Mouse (Mus musculus): Measurements from ENCODE around the gene Mobp. TPM values are rescaled to one million over a fixed set of nuclear protein-coding genes. Genes with fewer than 3 reads are reported as not detected.

Mobp gene
- polyA plus RNA-seq, 1 experiment from 2014 or later, result not detected

DNA sequence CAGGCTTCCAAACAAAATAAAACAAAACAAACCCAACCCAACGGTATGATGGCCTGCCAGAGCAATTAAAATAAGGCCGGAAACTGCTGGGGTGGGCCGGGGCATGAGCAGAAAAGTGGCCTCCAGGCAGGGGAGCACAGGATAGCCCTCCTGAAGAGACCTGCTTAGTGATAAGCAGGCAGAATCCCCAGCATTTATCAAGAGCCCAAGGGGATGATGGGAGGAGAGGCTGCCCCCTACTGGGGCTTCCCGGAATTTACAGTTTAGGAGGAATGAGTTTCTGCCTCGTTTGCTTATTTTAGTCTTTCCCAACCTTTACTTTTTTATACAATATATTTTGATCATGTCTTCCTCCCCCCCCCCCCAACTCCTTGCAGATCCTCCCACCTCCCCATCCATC, 37.3 kb downstream of the Mobp start:
- H3K4me2 ChIP-seq, result no peak overlapping the region
- WGBS, result 82% methylated on average over 5 of the region's 5 CpGs
- no peak overlapping the region for H3K9ac ChIP-seq
- H3K4me3 ChIP-seq, result no peak overlapping the region
- peaks cover 9% of the 10 kb centered on the region; the same call in 1 of the 2 replicates for H3K27me3 ChIP-seq (replicated peaks)
- 0 out of 2 replicates have a peak, but pooled peaks cover 4% of the 10 kb centered on the region for H3K4me1 ChIP-seq
- no peak overlapping the region for H3K27ac ChIP-seq (replicated peaks)
- H3K9me3 ChIP-seq, result no peaks in the 10 kb centered on the region
- no peak for ATAC-seq (ENCODE audit: extremely low read depth, insufficient number of reproducible peaks, low FRiP score, low TSS enrichment)
- H3K36me3 ChIP-seq, result no peaks in the 10 kb centered on the region

DNA sequence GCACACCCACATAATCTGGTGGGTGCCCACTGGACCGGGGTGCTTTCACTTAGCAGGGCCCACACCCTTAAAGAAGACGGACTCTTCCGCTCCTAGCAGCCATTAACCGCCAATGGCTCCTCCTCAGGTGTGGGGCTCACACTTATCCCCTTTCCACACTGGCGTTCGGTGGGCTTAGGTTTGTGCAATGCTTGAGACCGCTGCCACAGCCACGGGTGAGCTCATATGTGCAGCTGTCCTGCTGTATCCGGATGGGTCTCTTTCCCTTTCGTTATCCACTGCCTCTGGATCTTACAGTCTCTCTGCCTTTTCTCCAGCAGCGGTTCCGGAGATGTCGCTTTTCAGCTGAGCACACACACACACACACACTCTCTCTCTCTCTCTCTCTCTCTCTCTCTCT, 41.4 kb downstream of the Mobp start:
- 38% methylated on average over 13 of the region's 13 CpGs for WGBS
- Histone ChIP-seq H3K9ac (peak overlapping the region; percentile 74), H3K27ac (replicated peaks) (no peak overlapping the region), H3K4me1 (0 out of 2 replicates have a peak, but pooled peaks cover 5% of the 10 kb centered on the region), H3K27me3 (replicated peaks) (peaks cover 16% of the 10 kb centered on the region), H3K36me3 (no peaks in the 10 kb centered on the region), H3K9me3 (no peaks in the 10 kb centered on the region), H3K4me2 (peak overlapping the region; percentile 69), H3K4me3 (peak overlapping the region; percentile 47)
- no peak for ATAC-seq (ENCODE audit: extremely low read depth, insufficient number of reproducible peaks, low FRiP score, low TSS enrichment)

GRCm38 (mm10) chr9:120191362-120192098, 42.0 kb downstream of the Mobp start:
- Histone ChIP-seq H3K9ac (peak overlapping the region; percentile 74), H3K27me3 (replicated peaks) (peaks cover 16% of the 10 kb centered on the region), H3K9me3 (no peaks in the 10 kb centered on the region), H3K4me1 (0 out of 2 replicates have a peak, but pooled peaks cover 5% of the 10 kb centered on the region), H3K4me2 (peak overlapping the region; percentile 69), H3K4me3 (peak overlapping the region; percentile 47), H3K36me3 (no peaks in the 10 kb centered on the region), H3K27ac (replicated peaks) (no peak overlapping the region)
- ATAC-seq (ENCODE audit: extremely low read depth, insufficient number of reproducible peaks, low FRiP score, low TSS enrichment), result peak; percentile 31; the same call in 1 of the 2 replicates
- WGBS, result 27% methylated on average over 21 of the region's 21 CpGs

DNA sequence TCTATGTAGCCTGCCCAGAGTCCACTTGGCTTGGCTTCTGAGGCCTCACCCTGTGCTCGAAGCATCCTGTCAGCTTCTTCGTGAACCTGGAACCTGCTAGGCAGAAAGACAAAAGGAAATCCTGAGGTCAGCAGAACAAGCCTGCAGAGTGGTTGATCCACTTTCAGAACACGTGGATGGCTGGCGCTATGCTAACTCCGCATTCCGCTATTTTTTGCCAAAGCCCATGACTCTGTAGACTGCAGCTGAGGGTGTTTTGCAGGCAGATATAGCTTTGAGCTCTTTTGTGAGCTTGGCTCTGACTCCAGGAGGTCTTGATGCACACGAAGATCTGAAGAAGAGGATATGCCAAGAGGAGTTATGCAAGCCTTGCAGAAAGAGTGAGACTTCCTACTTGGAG, 43.2 kb downstream of the Mobp start:
- WGBS, result 77% methylated on average over 7 of the region's 7 CpGs
- H3K9ac ChIP-seq, result no peak overlapping the region
- peaks cover 16% of the 10 kb centered on the region for H3K27me3 ChIP-seq (replicated peaks)
- H3K4me1 ChIP-seq, result 0 out of 2 replicates have a peak, but pooled peaks cover 5% of the 10 kb centered on the region
- no peaks in the 10 kb centered on the region for H3K9me3 ChIP-seq
- H3K4me2 ChIP-seq, result no peak overlapping the region
- ATAC-seq (ENCODE audit: extremely low read depth, insufficient number of reproducible peaks, low FRiP score, low TSS enrichment), result no peak
- H3K27ac ChIP-seq (replicated peaks), result no peak overlapping the region
- H3K36me3 ChIP-seq, result no peaks in the 10 kb centered on the region
- H3K4me3 ChIP-seq, result no peak overlapping the region

- no peak overlapping the region for H3K4me3 ChIP-seq
- no peaks in the 10 kb centered on the region; the same call in 1 of the 2 replicates for H3K27me3 ChIP-seq (replicated peaks)
- no peak overlapping the region for H3K4me2 ChIP-seq
- no peaks in the 10 kb centered on the region for H3K4me1 ChIP-seq
- H3K27ac ChIP-seq (replicated peaks), result no peak overlapping the region
- H3K9ac ChIP-seq, result no peak overlapping the region
- no peaks in the 10 kb centered on the region for H3K9me3 ChIP-seq
- ATAC-seq (ENCODE audit: extremely low read depth, insufficient number of reproducible peaks, low FRiP score, low TSS enrichment), result no peak
- WGBS, result 36% methylated on average over 4 of the region's 4 CpGs
- no peaks in the 10 kb centered on the region for H3K36me3 ChIP-seq
Measured at GRCm38 (mm10) chr9:120200873-120201272, 51.4 kb downstream of the Mobp start.

DNA sequence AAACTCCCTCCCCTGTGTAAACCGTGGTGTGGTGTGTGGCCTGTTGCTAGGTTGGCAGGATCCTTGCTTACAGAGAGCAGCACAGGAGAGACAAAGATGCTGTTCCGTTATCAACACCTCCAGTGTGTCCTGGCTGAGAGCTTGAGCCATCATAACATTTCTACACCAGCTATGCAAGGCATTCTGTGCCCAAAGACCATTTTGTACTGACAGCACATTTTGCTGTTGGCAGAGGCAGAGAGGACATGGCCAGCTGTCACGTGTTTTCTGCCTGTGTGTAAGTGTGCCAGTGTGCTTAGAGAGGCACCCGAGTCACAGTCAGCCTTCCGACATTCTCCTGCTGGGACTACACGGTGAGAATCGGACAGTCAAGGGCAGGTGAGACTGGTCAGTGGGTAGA, 52.2 kb downstream of the Mobp start:
- Histone ChIP-seq H3K9ac (no peak overlapping the region), H3K4me1 (no peaks in the 10 kb centered on the region), H3K4me3 (no peak overlapping the region), H3K4me2 (no peak overlapping the region), H3K27ac (replicated peaks) (no peak overlapping the region), H3K36me3 (no peaks in the 10 kb centered on the region), H3K9me3 (no peaks in the 10 kb centered on the region), H3K27me3 (replicated peaks) (no peaks in the 10 kb centered on the region; the same call in 1 of the 2 replicates)
- ATAC-seq (ENCODE audit: extremely low read depth, insufficient number of reproducible peaks, low FRiP score, low TSS enrichment), result no peak
- 68% methylated on average over 7 of the region's 7 CpGs for WGBS

- Histone ChIP-seq H3K36me3 (no peaks in the 10 kb centered on the region), H3K27me3 (replicated peaks) (no peaks in the 10 kb centered on the region; the same call in 1 of the 2 replicates)
- 19% methylated on average over 12 of the region's 12 CpGs for WGBS
Measured at GRCm38 (mm10) chr9:120202683-120203082, 53.2 kb downstream of the Mobp start.

GRCm38 (mm10) chr9:120203936-120204335, 54.4 kb downstream of the Mobp start:
- WGBS, result 77% methylated on average over 10 of the region's 10 CpGs
- ATAC-seq (ENCODE audit: extremely low read depth, insufficient number of reproducible peaks, low FRiP score, low TSS enrichment), result no peak
- Histone ChIP-seq H3K4me2 (no peak overlapping the region), H3K27me3 (replicated peaks) (no peaks in the 10 kb centered on the region; the same call in 1 of the 2 replicates), H3K4me3 (no peak overlapping the region), H3K27ac (replicated peaks) (no peak overlapping the region), H3K36me3 (no peaks in the 10 kb centered on the region), H3K9ac (no peak overlapping the region), H3K4me1 (no peaks in the 10 kb centered on the region), H3K9me3 (no peaks in the 10 kb centered on the region)

More at GRCm38 (mm10) chr9:120202683-120203082, 53.2 kb downstream of the Mobp start:
- ATAC-seq (ENCODE audit: extremely low read depth, insufficient number of reproducible peaks, low FRiP score, low TSS enrichment), result no peak
- no peak overlapping the region for H3K4me2 ChIP-seq
- H3K4me1 ChIP-seq, result no peaks in the 10 kb centered on the region
- H3K27ac ChIP-seq (replicated peaks), result no peak overlapping the region
- no peak overlapping the region for H3K9ac ChIP-seq
- no peaks in the 10 kb centered on the region for H3K9me3 ChIP-seq
- no peak overlapping the region for H3K4me3 ChIP-seq

GRCm38 (mm10) chr9:120206897-120207296, 57.4 kb downstream of the Mobp start:
- H3K9me3 ChIP-seq, result no peaks in the 10 kb centered on the region
- 71% methylated on average over 17 of the region's 17 CpGs for WGBS
- H3K9ac ChIP-seq, result no peak overlapping the region
- H3K27me3 ChIP-seq (replicated peaks), result no peaks in the 10 kb centered on the region; the same call in 1 of the 2 replicates
- H3K4me1 ChIP-seq, result peaks cover 7% of the 10 kb centered on the region
- H3K4me3 ChIP-seq, result no peak overlapping the region
- H3K27ac ChIP-seq (replicated peaks), result no peak overlapping the region
- H3K36me3 ChIP-seq, result no peaks in the 10 kb centered on the region
- H3K4me2 ChIP-seq, result no peak overlapping the region
- ATAC-seq (ENCODE audit: extremely low read depth, insufficient number of reproducible peaks, low FRiP score, low TSS enrichment), result no peak

DNA sequence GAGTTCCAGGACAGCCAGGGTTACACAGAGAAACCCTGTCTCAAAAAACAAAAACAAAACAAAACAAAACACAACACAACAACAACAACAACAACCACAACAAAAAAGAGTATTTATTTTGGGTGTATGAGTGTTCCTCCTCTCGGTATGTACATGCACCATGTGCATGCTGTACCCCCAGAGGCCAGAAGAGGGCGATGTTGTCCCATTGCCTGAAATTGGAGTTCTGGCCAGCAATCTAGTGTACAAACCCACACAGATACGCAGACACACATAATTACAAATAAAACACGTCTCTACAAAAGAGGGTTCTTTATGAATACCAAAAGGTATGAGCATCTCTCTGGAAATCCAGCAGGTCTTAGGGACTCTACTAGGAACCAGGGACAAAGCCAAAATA, 60.6 kb downstream of the Mobp start:
- 75% methylated on average over 4 of the region's 4 CpGs for WGBS
- no peaks in the 10 kb centered on the region for H3K36me3 ChIP-seq
- ATAC-seq (ENCODE audit: extremely low read depth, insufficient number of reproducible peaks, low FRiP score, low TSS enrichment), result no peak
- H3K9ac ChIP-seq, result no peak overlapping the region
- no peaks in the 10 kb centered on the region for H3K9me3 ChIP-seq
- H3K4me3 ChIP-seq, result no peak overlapping the region
- H3K4me1 ChIP-seq, result peaks cover 15% of the 10 kb centered on the region
- H3K27ac ChIP-seq (replicated peaks), result no peak overlapping the region
- H3K27me3 ChIP-seq (replicated peaks), result no peaks in the 10 kb centered on the region
- no peak overlapping the region for H3K4me2 ChIP-seq

GRCm38 (mm10) chr9:120210865-120211264, 61.4 kb downstream of the Mobp start:
- 42% methylated on average over 4 of the region's 4 CpGs for WGBS
- no peak for ATAC-seq (ENCODE audit: extremely low read depth, insufficient number of reproducible peaks, low FRiP score, low TSS enrichment)
- H3K4me3 ChIP-seq, result no peak overlapping the region

DNA sequence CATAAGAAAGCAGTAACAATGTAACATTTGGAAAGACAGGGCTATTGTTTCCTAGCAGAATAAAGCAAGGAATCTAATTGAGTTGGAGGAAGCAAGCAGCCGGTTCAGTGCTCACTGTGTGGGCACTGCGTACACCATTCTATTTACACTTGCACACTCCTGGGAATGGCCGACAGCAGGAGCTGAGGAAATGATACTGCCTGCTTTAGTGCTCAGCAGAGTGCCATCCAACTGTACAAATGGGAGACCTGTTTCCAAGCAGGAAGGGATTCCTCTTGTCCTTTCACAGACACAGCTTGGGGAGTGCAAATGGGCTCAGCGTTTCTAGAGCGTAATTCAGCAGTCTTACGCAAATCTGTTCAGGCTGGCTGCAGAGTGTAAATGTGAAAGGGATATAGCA, 63.4 kb downstream of the Mobp start:
- H3K4me3 ChIP-seq, result no peak overlapping the region
- H3K4me1 ChIP-seq, result peaks cover 22% of the 10 kb centered on the region
- ATAC-seq (ENCODE audit: extremely low read depth, insufficient number of reproducible peaks, low FRiP score, low TSS enrichment), result no peak
- H3K9ac ChIP-seq, result no peak overlapping the region
- no peak overlapping the region for H3K4me2 ChIP-seq
- H3K27me3 ChIP-seq (replicated peaks), result no peaks in the 10 kb centered on the region
- no peaks in the 10 kb centered on the region for H3K9me3 ChIP-seq
- no peaks in the 10 kb centered on the region for H3K36me3 ChIP-seq
- WGBS, result 82% methylated on average over 6 of the region's 6 CpGs
- H3K27ac ChIP-seq (replicated peaks), result no peak overlapping the region

More at GRCm38 (mm10) chr9:120210865-120211264, 61.4 kb downstream of the Mobp start:
- Histone ChIP-seq H3K4me2 (no peak overlapping the region), H3K27ac (replicated peaks) (0 out of 2 replicates have a peak overlapping the region, but pooled peaks have one; percentile 6), H3K27me3 (replicated peaks) (no peaks in the 10 kb centered on the region), H3K36me3 (no peaks in the 10 kb centered on the region), H3K9ac (no peak overlapping the region), H3K9me3 (no peaks in the 10 kb centered on the region), H3K4me1 (peaks cover 22% of the 10 kb centered on the region)

Data from heart, embryonic 13.5 days (tissue).